Mouse (Mus musculus) kidney, embryonic 14.5 days (tissue): ENCODE data around the gene Sugt1. TPM values are rescaled to one million over a fixed set of nuclear protein-coding genes. Genes with fewer than 3 reads are reported as not detected.
A peak's percentile ranks its signal among the peaks of the same experiment; 100 is the strongest.

Experiments
- ATAC-seq: fragments of 200-750 bp; cut with Nextera tagmentation; 2 replicates; pipeline ENCODE4 v1.8.0; 2017; ENCODE audit warnings: moderate number of reproducible peaks, mild to moderate bottlenecking, moderate TSS enrichment, moderate library complexity; ENCODE audit not compliant: low FRiP score, low TSS enrichment
- H3K27ac ChIP-seq: fragments of 300-500 bp; sonication (generic); 2 replicates; pipeline ENCODE4 v1.5.1; 2014; ENCODE audit warnings: low read depth, mild to moderate bottlenecking, low read length, moderate library complexity, mixed read lengths
- H3K27me3 ChIP-seq: fragments of 300-500 bp; sonication (generic); 2 replicates; pipeline ENCODE4 v1.6.1; 2014; ENCODE audit warnings: mild to moderate bottlenecking, low read length; ENCODE audit not compliant: control insufficient read depth, insufficient read depth
- H3K36me3 ChIP-seq: fragments of 300-500 bp; sonication (generic); 2 replicates; pipeline ENCODE4 v1.6.1; 2014; ENCODE audit warnings: low read length, mixed read lengths; ENCODE audit not compliant: control insufficient read depth, insufficient read depth
- H3K4me1 ChIP-seq: fragments of 300-500 bp; sonication (generic); 2 replicates; pipeline ENCODE4 v1.6.1; 2014; ENCODE audit warnings: low read length, mixed read lengths; ENCODE audit not compliant: control insufficient read depth, insufficient read depth
- H3K4me2 ChIP-seq: fragments of 300-500 bp; sonication (generic); replicated peaks from 2 replicates; pipeline ENCODE4 v1.6.1; 2014; ENCODE audit warnings: low read depth, mild to moderate bottlenecking, low read length
- H3K4me3 ChIP-seq: fragments of 300-500 bp; sonication (generic); 2 replicates; pipeline ENCODE4 v1.5.1; 2014; ENCODE audit warnings: mild to moderate bottlenecking, low read length
- H3K9ac ChIP-seq: fragments of 300-500 bp; sonication (generic); 2 replicates; pipeline ENCODE4 v1.6.1; 2014; ENCODE audit warnings: low read depth, mild to moderate bottlenecking, low read length, moderate library complexity
- H3K9me3 ChIP-seq: fragments of 300-500 bp; sonication (generic); 2 replicates; pipeline ENCODE4 v1.6.1; 2016; ENCODE audit warnings: low read length; ENCODE audit not compliant: control insufficient read depth
- WGBS: fragments of 180-500 bp; shearing (Covaris S2); extraction: QIAGEN DNeasy Blood & Tissue Kit; methylation state at CpG from one replicate; pipeline ENCODE4 v1.1.7; 2014; 5-methylcytosine and 5-hydroxymethylcytosine counted together
- polyA plus RNA-seq: library from polyadenylated mRNA; unstranded; fragments of >200 nt; fragmentation: Nextera tagmentation; extraction: Ambion mirVana; gene quantifications from 2 replicates; pipeline ENCODE4 v1.2.1, GENCODE M21; 2014

The Sugt1 gene
- polyA plus RNA-seq, 1 experiment from 2014 or later, result 135 TPM

GRCm38 (mm10) chr14:79619802-79620201, 32.3 kb downstream of the Sugt1 start:
- no peak overlapping the region for H3K4me3 ChIP-seq
- 91% methylated on average over 7 of the region's 7 CpGs for WGBS
- H3K4me2 ChIP-seq, result no peak overlapping the region
- H3K36me3 ChIP-seq, result peaks cover 53% of the 10 kb centered on the region
- no peaks in the 10 kb centered on the region for H3K27me3 ChIP-seq
- no peaks in the 10 kb centered on the region for H3K9me3 ChIP-seq
- H3K4me1 ChIP-seq, result peaks cover 6% of the 10 kb centered on the region; the same call in 1 of the 2 replicates
- no peak overlapping the region for H3K9ac ChIP-seq
- no peak for ATAC-seq
- H3K27ac ChIP-seq, result no peak overlapping the region

GRCm38 (mm10) chr14:79621143-79621542, 33.7 kb downstream of the Sugt1 start:
- ATAC-seq, result no peak
- no peaks in the 10 kb centered on the region for H3K9me3 ChIP-seq
- no peak overlapping the region for H3K4me2 ChIP-seq
- no peak overlapping the region for H3K4me3 ChIP-seq
- H3K27ac ChIP-seq, result no peak overlapping the region
- H3K9ac ChIP-seq, result no peak overlapping the region
- no peaks in the 10 kb centered on the region for H3K27me3 ChIP-seq
- peaks cover 62% of the 10 kb centered on the region for H3K36me3 ChIP-seq
- peaks cover 6% of the 10 kb centered on the region; the same call in 1 of the 2 replicates for H3K4me1 ChIP-seq
- 62% methylated on average over 3 of the region's 3 CpGs for WGBS

- Histone ChIP-seq H3K27ac (no peak overlapping the region), H3K4me2 (no peak overlapping the region), H3K9ac (no peak overlapping the region), H3K4me1 (no peaks in the 10 kb centered on the region), H3K36me3 (peaks cover 26% of the 10 kb centered on the region; the same call in 1 of the 2 replicates), H3K4me3 (no peak overlapping the region), H3K27me3 (no peaks in the 10 kb centered on the region), H3K9me3 (no peaks in the 10 kb centered on the region)
- 91% methylated on average over 6 of the region's 6 CpGs for WGBS
- no peak for ATAC-seq
These were observed 44.8 kb downstream of the Sugt1 start for GRCm38 (mm10) chr14:79632330-79632729.

- no peak for ATAC-seq
- Histone ChIP-seq H3K4me3 (no peak overlapping the region), H3K27ac (no peak overlapping the region), H3K27me3 (no peaks in the 10 kb centered on the region), H3K4me2 (no peak overlapping the region), H3K4me1 (no peaks in the 10 kb centered on the region), H3K9ac (no peak overlapping the region), H3K9me3 (no peaks in the 10 kb centered on the region), H3K36me3 (peaks cover 21% of the 10 kb centered on the region; the same call in 1 of the 2 replicates)
- 98% methylated on average over 2 of the region's 2 CpGs for WGBS
These were observed 45.7 kb downstream of the Sugt1 start for GRCm38 (mm10) chr14:79633196-79633595.

GRCm38 (mm10) chr14:79636814-79637213, 49.3 kb downstream of the Sugt1 start:
- Histone ChIP-seq H3K4me1 (no peaks in the 10 kb centered on the region), H3K9me3 (no peaks in the 10 kb centered on the region), H3K9ac (no peak overlapping the region), H3K27ac (no peak overlapping the region), H3K27me3 (no peaks in the 10 kb centered on the region), H3K4me3 (no peak overlapping the region), H3K36me3 (no peaks in the 10 kb centered on the region), H3K4me2 (no peak overlapping the region)
- ATAC-seq, result no peak
- 42% methylated on average over 4 of the region's 4 CpGs for WGBS

GRCm38 (mm10) chr14:79642063-79642462, 54.6 kb downstream of the Sugt1 start:
- Histone ChIP-seq H3K9me3 (no peaks in the 10 kb centered on the region), H3K27ac (no peak overlapping the region), H3K4me2 (no peak overlapping the region), H3K4me3 (no peak overlapping the region), H3K9ac (no peak overlapping the region), H3K4me1 (no peaks in the 10 kb centered on the region; the same call in 1 of the 2 replicates), H3K36me3 (no peaks in the 10 kb centered on the region), H3K27me3 (no peaks in the 10 kb centered on the region)
- WGBS, result 84% methylated on average over 9 of the region's 9 CpGs
- ATAC-seq, result no peak

GRCm38 (mm10) chr14:79645378-79645777, 57.9 kb downstream of the Sugt1 start:
- H3K9ac ChIP-seq, result no peak overlapping the region
- 14% methylated on average over 11 of the region's 11 CpGs for WGBS
- H3K27me3 ChIP-seq, result no peaks in the 10 kb centered on the region
- no peak overlapping the region for H3K4me2 ChIP-seq
- ATAC-seq, result no peak
- no peaks in the 10 kb centered on the region for H3K9me3 ChIP-seq
- H3K27ac ChIP-seq, result no peak overlapping the region
- H3K36me3 ChIP-seq, result no peaks in the 10 kb centered on the region
- H3K4me3 ChIP-seq, result no peak overlapping the region
- no peaks in the 10 kb centered on the region; the same call in 1 of the 2 replicates for H3K4me1 ChIP-seq

- H3K36me3 ChIP-seq, result no peaks in the 10 kb centered on the region
- H3K4me2 ChIP-seq, result no peak overlapping the region
- no peak for ATAC-seq
- H3K27me3 ChIP-seq, result no peaks in the 10 kb centered on the region
- H3K4me3 ChIP-seq, result no peak overlapping the region
- H3K9ac ChIP-seq, result no peak overlapping the region
- 63% methylated on average over 3 of the region's 3 CpGs for WGBS
- H3K9me3 ChIP-seq, result no peaks in the 10 kb centered on the region
- no peak overlapping the region for H3K27ac ChIP-seq
- no peaks in the 10 kb centered on the region; the same call in 1 of the 2 replicates for H3K4me1 ChIP-seq
These were observed 62.2 kb downstream of the Sugt1 start for GRCm38 (mm10) chr14:79649680-79650079.

GRCm38 (mm10) chr14:79652654-79653053, 65.2 kb downstream of the Sugt1 start:
- no peaks in the 10 kb centered on the region for H3K4me1 ChIP-seq
- H3K4me2 ChIP-seq, result no peak overlapping the region
- no peaks in the 10 kb centered on the region for H3K36me3 ChIP-seq
- no peaks in the 10 kb centered on the region for H3K27me3 ChIP-seq
- H3K9me3 ChIP-seq, result no peaks in the 10 kb centered on the region
- H3K27ac ChIP-seq, result no peak overlapping the region
- H3K4me3 ChIP-seq, result no peak overlapping the region
- WGBS, result 26% methylated on average over 4 of the region's 4 CpGs
- peak; percentile 72; the same call in 1 of the 2 replicates for ATAC-seq
- H3K9ac ChIP-seq, result no peak overlapping the region
